Mouse (Mus musculus) CD4-positive, CD25-positive, alpha-beta regulatory T cell, adult 2 months (primary cell): Measurements from ENCODE around the gene Vmn1r32.

Experiments used
- DNase-seq: peaks from one replicate; pipeline ENCODE4 v3.0.0-alpha.2; 2012; ENCODE audit warnings: low read depth, low spot score

The Vmn1r32 gene

DNA sequence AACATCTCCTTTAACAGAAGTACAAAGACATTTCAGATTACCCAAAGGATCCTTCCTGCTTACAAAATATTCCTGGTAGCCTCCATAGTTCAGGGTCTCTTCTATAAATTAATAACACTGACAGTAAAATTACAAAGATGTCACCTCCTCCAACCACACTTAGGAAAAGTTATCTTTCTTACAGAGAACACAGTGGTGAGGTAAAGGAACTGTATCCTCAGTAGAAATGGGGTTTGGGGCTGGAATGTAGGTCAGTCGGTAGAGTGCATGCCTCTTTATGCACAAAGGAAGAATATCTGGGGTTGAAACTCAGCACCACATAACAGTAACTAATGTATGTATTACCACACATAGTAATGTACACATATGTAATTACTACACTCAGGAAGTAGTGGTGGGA, at the start of gene Vmn1r32:
Gene Vmn1r32, minus strand, starts transcription at position 101 of the 400 bp plus-strand sequence.
- DNase-seq, result no peak

DNA sequence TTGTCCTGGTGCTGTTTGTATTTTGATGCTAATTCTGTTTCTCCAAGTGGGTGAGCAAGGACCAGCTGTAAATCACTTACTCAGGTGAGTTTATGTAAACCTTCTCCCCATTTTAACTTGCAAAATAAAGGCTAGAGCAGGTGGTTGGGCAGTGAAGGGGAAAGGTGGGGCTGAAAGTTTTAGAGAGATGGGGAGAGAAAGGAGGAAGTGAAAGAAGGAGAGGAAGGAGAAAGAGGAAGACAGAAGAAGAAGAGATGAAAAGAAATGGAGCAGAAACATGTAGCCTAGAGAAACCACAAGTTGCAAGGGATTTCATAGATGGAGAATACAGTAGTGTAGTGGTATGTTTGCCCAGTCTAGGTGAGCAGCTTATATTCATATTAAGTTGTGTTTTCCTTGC, 35.9 kb upstream of the Vmn1r32 start:
- DNase-seq, result no peak

DNA sequence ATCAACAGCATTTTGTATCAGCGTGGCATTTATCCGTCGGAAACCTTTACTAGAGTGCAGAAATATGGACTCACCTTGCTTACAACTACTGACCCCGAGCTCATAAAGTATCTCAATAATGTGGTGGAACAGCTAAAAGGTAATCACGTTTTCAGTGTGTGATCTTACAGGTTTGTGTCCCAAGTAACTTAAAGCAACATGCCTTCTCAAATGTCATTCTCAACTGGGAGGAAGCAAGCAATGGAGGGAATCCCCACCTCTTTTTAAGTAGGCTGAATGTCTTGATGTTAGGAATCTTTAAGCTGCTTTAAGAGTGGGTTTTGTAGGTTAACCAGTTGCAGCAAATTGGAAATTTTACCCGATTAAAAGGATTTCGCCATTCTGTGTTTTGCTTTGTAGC, 23.9 kb downstream of the Vmn1r32 start:
- DNase-seq, result peak; percentile 29

DNA sequence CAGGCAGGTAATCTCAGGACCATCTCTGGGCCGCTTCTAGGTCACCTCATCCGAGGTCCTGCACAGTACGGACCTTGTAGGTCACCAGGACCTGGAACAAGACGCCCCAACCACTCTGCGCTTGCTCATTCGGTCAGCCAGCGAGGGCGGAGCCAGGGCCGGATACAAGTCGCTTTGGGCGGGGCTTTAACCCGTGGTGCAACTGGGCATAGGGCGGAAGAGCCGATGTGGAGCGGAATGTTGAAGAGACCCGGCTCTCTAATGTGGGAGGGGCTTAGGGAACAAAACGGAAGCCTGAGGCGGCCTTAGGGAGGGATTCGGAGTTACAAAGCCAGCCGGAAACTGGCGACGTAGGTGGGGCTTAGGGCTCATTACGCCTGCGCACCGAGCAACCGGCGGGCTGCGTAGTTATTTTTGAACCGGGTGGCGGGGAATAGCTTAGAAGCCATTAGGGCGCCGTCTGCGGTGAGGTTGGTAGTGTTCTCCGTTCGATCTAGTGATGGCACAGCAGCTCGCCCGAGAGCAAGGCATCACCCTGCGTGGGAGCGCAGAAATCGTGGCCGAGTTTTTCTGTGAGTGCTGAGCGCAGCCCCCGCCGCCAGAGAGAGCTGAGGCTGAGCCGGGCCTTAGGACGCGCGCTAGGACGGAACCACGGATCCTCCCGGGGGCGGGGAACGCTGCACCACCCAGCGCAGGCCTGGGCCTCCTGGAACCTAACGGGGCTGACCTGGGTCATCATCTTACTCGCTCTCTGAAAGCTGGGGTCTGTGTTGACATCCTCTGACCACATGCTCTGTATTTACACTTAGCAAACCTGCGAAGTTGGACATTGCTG, 24.7 kb downstream of the Vmn1r32 start, which contains the start of gene Mad2l1:
Gene Mad2l1, plus strand, starts transcription at position 363 of the 835 bp plus-strand sequence.
- peak; percentile 99 for DNase-seq

DNA sequence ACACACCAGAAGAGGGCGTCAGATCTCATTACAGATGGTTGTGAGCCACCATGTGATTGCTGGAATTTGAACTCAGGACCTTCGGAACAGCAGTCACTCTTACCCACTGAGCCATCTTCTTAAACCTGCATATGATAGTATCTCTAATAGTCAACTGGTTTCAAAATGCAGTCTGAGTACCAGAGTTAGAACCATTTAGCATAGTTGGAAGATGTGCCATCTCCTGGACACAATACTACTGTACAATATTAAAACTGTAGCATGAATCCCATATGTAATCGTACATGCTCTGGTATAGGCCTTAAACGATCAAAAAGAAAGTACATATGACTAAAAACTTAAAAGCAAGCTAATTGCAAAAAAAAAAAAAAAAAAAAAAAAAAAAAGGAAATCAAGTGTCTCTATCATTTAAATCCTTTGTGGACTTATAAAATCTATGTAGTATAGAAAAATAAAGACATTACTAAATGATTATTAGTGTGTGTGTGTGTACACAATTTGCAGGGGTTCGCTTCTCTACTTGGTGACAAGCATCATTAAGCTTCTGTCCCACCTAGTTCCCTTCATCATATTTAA, 25.4 kb downstream of the Vmn1r32 start:
- DNase-seq, result peak; percentile 35

DNA sequence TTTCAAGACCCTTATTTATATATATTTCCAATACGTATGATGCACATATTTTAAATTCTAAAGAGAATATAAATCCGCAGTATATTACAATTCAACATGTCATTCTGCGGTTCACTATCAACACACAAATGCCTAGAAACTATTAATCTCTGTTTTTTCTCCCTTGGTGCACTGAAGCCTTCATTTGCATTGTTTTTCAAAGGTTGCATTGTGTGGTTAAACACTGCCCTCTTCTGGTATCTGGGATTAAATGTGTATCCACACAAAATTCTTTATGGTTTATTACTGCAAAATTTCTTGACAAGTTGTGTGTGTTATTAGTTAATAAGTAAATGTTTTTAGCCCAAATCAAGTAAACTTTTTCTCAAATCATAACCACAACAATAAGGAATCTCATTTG, 26.7 kb downstream of the Vmn1r32 start:
- peak; percentile 79 for DNase-seq

DNA sequence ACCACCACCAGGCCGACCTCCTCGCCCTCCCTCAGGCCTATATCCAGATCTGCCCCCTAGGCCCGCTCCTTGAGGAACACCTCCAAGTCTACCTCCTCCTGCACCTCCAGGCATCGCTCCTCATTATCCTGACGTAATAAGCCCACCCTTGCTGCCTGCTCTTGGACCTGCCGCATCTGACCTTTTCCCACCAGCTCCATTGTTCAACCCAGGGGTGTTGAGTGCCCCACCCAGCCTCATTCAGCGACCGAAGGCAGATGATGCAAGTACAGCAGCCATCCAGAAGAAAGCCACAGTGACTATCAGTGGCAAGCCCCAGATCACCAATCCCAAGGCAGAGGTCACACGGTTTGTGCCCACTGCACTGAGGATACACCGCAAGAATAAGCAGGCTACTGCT, 31.5 kb downstream of the Vmn1r32 start:
- DNase-seq, result no peak

DNA sequence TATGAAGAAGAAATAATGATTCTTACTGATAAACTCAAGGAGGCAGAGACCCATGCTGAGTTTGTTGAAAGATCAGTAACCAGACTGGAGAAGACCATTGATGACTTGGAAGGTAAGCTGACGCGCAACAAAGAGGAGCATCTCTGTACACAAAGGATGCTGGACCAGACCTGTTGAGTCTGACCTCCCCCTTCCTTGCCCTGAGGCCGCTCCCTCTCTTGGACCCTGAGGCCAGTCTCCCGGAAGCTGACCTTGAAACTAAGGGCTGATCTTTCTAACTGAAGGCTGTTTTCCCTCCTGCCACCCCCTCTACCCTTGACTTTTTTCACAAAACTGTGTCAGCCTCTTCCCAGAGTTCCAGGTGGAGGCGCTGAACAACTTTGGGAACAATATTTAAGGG, 43.5 kb downstream of the Vmn1r32 start:
- no peak for DNase-seq
